Mouse (Mus musculus) c-Kit-positive CD71-positive TER-119-positive erythroid progenitor cells, embryonic 14.5 days (primary cell): ENCODE data around the gene Rxra.

Experiments
- DNase-seq: peaks from one replicate; pipeline ENCODE4 v3.0.0-alpha.2; 2013; ENCODE audit warnings: low spot score

Gene Rxra

GRCm38 (mm10) chr2:27738396-27738795 is 62.2 kb downstream of the Rxra start:
- DNase-seq, result no peak

- DNase-seq, result peak; percentile 87
Observed at GRCm38 (mm10) chr2:27740091-27740608, 63.9 kb downstream of the Rxra start.

DNA sequence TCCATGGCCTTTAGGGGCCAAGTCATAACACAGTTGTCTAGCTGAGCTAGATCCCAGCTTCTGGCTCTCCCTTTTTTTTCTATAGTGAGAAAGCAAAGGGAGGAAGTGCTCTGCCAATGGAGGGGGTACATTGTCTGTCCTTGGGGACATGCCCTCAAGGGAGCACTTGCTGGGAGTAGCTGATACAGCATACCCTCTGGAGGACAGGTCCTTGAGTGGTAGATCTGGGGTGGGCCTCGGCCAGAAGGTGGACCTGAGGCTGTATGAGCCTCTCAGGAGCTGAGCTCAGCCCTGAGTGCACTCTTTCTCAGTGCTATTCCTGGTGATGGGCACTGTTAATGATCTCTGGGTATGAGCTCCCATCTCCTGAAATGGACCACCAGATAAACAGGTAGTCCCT is 66.9 kb downstream of the Rxra start:
- DNase-seq, result no peak

- no peak for DNase-seq
Observed at GRCm38 (mm10) chr2:27743863-27744611, 67.8 kb downstream of the Rxra start.

DNA sequence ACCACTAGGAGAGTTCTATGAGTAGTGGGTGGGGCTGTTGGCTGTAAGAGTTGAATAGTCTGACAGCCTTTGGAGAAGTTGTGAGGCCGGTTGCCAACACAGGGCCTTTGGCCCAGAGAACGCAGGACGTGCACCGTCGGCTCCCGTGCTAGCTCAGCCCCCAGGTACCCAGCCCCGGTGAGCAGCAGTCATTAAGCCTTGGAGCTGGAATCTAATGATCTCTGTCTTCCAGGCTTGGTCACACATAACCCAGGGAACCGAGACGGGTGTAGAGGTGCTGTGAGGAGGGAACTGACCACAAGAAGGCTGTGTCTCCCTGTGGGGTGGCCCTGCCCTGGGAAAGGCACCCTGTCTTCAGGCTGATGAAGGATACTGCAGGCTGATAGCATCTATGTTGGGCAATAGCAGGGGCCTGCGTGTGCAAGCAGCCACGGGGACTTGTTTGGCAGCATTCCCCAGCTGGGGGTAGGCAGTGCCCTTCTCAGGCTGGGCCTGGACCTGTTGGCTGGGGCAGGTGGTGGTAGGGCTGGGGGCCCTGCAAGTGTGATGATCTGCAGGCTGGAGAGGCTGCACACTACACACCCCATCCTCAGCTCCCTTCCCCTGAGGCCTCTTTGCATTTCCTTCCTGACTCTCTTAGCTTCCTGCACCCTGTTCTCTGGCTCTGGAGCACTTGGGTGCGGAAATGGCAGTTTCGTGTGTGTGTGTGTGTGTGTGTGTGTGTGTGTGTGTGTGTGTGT is 68.5 kb downstream of the Rxra start:
- no peak for DNase-seq

DNA sequence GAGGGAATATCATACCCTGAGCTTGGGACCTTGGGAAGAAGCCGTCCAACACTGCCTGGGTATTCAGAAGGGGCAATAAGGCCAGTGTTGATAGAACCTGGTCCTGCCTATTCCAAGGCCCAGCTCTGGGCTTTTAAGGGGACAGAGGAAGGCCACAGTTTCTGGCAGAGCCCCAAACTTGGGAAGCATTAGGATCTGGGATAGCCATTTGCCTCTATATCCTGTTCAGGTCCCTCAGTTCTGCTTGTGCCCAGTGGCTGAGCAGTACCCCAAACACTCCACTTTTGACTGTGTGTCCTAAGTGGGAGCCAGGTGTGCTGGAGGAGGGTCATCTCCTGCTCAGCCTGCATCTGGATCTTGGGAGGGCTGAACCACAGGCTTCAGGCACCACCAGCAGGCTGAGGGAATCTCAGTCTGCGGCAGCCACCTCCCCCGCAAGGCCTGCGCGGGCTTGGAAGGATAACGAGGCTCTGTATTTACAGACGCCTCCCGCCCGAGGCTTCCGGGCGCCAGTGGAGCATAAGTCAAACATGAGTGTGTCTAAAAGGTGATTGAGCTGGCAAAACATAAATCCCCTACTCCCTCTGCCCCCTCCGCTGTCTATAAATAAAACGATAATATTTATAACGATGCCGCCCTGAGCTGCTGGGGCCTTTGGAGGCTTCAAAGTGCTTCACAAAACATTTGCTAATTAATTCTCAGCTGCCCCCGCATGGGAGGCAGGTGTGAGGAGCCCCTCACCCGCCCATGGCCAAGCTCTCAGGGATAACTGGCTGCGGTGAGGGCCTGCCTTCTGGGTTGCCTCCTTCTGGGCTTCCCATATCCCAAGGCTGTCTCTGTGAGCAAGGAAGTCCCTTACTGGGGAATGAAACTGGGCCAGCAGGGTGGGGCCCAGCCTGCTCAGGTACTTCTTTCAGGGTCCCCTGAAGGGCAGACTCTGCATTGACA is 69.7 kb downstream of the Rxra start:
- no peak for DNase-seq

DNA sequence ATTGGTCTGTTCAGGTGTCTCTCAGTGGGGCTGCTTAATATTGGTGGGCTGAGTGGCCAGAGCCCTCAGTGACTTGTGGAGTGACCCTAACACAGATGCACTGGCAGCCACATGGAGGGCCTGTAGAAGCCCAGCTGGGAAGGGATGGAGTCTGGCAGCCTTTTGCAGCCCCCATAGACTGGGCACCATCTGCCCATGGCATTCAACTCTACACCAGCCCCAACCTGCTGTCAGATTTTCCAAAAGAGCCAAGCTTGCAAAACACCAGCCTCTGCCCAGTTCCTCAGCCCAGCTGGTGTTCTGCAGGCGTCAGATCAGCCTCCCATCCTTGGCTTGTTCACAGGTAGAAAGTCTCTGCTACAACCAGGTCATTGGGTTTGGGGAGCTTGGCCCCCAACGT is 70.6 kb downstream of the Rxra start:
- no peak for DNase-seq

DNA sequence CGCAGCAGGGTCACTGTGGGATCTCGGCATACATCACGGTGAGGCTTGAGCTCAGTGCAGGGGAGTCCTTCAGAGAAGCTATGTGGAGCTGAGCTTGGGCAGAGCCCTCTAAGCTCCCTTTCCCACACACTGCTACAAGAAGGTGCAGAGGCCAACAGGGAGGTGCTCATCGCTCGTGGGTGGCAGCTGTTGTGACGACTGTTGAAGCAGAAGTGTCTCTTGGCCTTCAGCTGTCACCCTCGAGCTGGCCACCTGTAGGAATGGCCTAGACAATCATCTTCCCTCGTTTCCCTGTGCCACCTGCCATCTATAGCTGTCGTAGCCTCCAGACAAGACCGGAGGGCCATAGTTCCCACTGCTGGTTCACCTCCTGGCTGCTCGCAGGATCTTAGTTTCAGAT is 72.7 kb downstream of the Rxra start:
- no peak for DNase-seq

DNA sequence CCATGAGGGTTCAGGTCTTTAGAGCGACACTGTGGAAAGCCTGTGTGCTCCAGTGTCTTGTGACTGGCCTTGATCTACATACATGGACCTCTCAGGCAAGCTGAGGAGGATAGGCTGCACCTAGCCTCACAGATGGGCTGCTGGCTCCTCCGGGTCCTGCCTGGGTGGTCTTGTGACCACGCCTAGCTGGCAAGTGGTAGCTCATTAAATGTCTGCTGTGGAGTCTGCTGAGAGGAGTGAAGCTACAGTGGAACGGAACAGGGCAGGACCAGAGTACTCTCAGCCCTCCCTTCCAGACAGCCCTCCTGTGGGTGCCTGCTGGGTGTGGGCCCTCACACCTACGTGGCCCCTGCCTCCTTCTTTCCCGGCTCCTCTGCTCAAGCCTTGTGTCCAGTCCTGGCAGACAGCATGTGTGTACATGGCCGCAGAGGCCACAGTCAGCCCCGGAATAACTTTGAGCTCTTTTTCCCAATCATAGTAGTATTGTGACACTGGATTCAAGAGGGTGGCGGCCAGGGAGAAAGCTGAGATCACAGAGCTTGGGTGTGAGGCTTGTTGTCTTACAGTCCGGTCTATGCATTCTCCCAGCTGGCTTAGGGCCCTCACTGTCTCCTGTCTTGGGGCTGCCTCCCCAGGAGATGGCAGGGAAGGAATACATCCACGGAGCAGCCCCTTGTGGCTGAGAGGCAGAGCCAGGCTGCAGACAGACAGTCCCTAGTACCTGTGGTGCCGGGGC is 74.3 kb downstream of the Rxra start:
- no peak for DNase-seq

- no peak for DNase-seq
Observed at GRCm38 (mm10) chr2:27751135-27751519, 74.9 kb downstream of the Rxra start.

- no peak for DNase-seq
Observed at GRCm38 (mm10) chr2:27751803-27752202, 75.6 kb downstream of the Rxra start.

DNA sequence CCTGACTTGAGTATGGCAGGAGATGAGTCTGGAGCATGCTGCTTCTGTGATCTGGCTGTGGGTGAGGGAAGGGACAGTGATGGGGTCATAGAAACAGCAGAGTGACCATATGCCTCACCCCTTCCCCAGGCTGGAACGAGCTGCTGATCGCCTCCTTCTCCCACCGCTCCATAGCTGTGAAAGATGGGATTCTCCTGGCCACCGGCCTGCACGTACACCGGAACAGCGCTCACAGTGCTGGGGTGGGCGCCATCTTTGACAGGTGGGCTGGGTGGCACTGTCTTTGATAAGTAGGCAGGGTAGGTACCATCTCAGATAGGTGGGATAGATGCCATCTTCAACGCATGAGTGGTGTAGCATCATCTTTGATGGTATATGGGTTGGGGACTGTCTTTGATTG is 77.9 kb downstream of the Rxra start:
- no peak for DNase-seq

DNA sequence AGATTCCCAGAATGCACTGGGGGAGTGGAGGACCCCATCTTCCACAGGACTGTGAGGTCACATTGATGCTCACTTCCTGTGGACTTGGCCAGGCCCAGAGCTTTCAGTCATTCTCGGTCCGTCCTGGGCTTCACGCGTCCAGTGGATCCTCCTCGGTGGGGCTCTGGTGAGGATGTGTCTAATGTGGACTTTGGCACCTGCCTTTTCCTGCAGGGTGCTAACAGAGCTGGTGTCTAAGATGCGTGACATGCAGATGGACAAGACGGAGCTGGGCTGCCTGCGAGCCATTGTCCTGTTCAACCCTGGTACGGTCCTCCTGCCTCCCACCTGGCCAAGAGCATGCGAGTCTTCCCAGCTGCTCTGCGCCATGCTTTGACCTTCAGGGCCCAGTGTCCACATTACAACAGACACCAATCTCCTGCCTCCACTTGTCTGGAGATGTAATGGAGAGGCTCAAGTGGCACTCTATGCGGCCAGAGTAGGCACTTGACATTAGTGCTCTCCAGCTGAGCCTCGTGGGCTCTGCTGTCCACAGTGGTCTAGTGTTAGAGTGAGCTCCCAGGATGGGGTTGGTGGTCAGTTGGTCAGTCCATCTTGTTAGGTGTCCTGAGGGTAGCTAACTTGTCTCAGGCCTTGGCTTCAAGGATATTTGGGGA is 79.9 kb downstream of the Rxra start:
- DNase-seq, result no peak

GRCm38 (mm10) chr2:27758414-27759301 is 82.4 kb downstream of the Rxra start:
- no peak for DNase-seq

GRCm38 (mm10) chr2:27759431-27759830 is 83.2 kb downstream of the Rxra start:
- no peak for DNase-seq

GRCm38 (mm10) chr2:27761260-27761995 is 85.2 kb downstream of the Rxra start:
- DNase-seq, result no peak

GRCm38 (mm10) chr2:27761996-27762340 is 85.7 kb downstream of the Rxra start:
- no peak for DNase-seq

DNA sequence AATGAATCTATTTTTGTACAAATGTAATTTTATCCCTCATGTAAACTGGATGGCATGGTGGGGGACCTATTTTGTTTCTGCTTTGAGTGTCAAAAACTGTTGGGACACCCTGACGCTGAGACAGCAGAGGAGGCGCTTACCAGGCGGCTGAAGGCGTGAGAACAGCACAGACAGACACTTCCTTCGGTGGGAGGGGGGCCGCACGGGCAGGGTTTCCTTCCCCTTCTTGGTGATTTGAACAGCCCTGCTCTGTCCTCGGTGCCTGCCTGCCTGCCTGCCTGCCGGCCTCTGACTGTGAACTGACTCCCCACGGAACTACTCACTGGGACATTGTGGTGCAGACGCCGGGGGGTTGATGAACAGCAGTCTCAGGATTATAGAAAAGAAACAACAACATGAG is 86.3 kb downstream of the Rxra start:
- DNase-seq, result no peak
